In genomic region chr7:25133092-25134049, GRCm38 (mm10) we compare ENCODE assay signal across 9 mouse cellular contexts. TPM values are rescaled to one million over a fixed set of nuclear protein-coding genes. Genes with fewer than 3 reads are reported as not detected.
DNase-seq lines count a peak whose midpoint lies in the region; ATAC-seq and TF ChIP-seq lines count a peak whose summit lies in the region.
"Had no signal": no experiment of that assay in that cellular context is flagged by ENCODE, and none has a peak within 500 bp of the region (broad histone marks: within the 10 kb centered on the region; RNA-seq: fewer than 3 reads in every experiment).

No protein-coding gene starts in this region.

- 0 out of 2 replicates have a peak, but pooled peaks have one; percentile 34 for ATAC-seq in G1E (ENCODE audit: extremely low read depth, insufficient number of reproducible peaks, low FRiP score, poor library complexity, severe bottlenecking)
- peak; percentile 73 for ATAC-seq in forebrain, embryonic 16.5 days
- ATAC-seq in lung, embryonic 15.5 days (ENCODE audit: borderline replicate concordance, extremely low read depth, low FRiP score, low TSS enrichment): peak; percentile 36

- TF ChIP-seq CTCF in G1E (IDR thresholded peaks at IDR 0.05; ENCODE audit: low read depth, low read length): 0 out of 2 replicates have a peak, but pooled peaks have one; percentile 51
- peak; percentile 97 for TF ChIP-seq CTCF in thymus, adult 2 months (IDR thresholded peaks at IDR 0.05; ENCODE audit: borderline replicate concordance, control insufficient read depth, extremely low read depth, insufficient read depth, low read length, poor library complexity)

- H3K4me2 ChIP-seq in forebrain, embryonic 16.5 days (ENCODE audit: low read length): peak overlapping the region; percentile 83
- peak overlapping the region; percentile 32 for H3K4me2 ChIP-seq in lung, embryonic 15.5 days

- no peaks in the 10 kb centered on the region for H3K36me3 ChIP-seq in G1E (replicated peaks)
- H3K36me3 ChIP-seq in forebrain, embryonic 16.5 days (ENCODE audit: control insufficient read depth, insufficient read depth): no peaks in the 10 kb centered on the region
- no peaks in the 10 kb centered on the region for H3K36me3 ChIP-seq in lung, embryonic 15.5 days
- no peaks in the 10 kb centered on the region for H3K36me3 ChIP-seq in thymus, adult 2 months (ENCODE audit: control insufficient read depth, insufficient read depth, low read length)

- peak overlapping the region; percentile 18; the same call in 1 of the 2 replicates for H3K27ac ChIP-seq in forebrain, embryonic 16.5 days (ENCODE audit: low read length)
- no peak overlapping the region for H3K27ac ChIP-seq in lung, embryonic 15.5 days
- H3K27ac ChIP-seq in thymus, adult 2 months (ENCODE audit: control insufficient read depth, insufficient read depth, low read length): peak overlapping the region; percentile 14; the same call in 1 of the 2 replicates

- no peak for TF ChIP-seq POLR2A in thymus, adult 2 months (IDR thresholded peaks at IDR 0.05; ENCODE audit: control insufficient read depth, extremely low read depth, insufficient read depth, low read length, poor library complexity)

- peak; percentile 74 for DNase-seq in G1E (ENCODE audit: low spot score)
- peak; percentile 75 for DNase-seq in cerebellum, adult 11-12 months
- peak; percentile 83 for DNase-seq in heart, postnatal 4 days
- peak; percentile 57 to 84 for DNase-seq in layer of hippocampus, adult 8-10 months (ENCODE audit: low spot score in 2 of 2)
- peak; percentile 32 for DNase-seq in ovary, adult 18-20 months (ENCODE audit: low spot score)
- peak; percentile 89 for DNase-seq in thymus, adult 2 months

- H3K9me3 ChIP-seq in G1E (replicated peaks): peaks cover 4% of the 10 kb centered on the region
- no peaks in the 10 kb centered on the region; the same call in 1 of the 2 replicates for H3K9me3 ChIP-seq in forebrain, embryonic 16.5 days (ENCODE audit: control insufficient read depth, low read length)
- no peaks in the 10 kb centered on the region for H3K9me3 ChIP-seq in lung, embryonic 15.5 days

- peaks cover 22% of the 10 kb centered on the region for H3K4me1 ChIP-seq in G1E (ENCODE audit: insufficient read depth, low read depth, low read length)
- peaks cover 11% of the 10 kb centered on the region for H3K4me1 ChIP-seq in forebrain, embryonic 16.5 days (replicated peaks; ENCODE audit: control insufficient read depth, insufficient read depth, low read length)
- H3K4me1 ChIP-seq in lung, embryonic 15.5 days: 0 out of 2 replicates have a peak, but pooled peaks cover 3% of the 10 kb centered on the region
- H3K4me1 ChIP-seq in thymus, adult 2 months (replicated peaks; ENCODE audit: control insufficient read depth, insufficient read depth, low read length): peaks cover 18% of the 10 kb centered on the region

- peaks cover 32% of the 10 kb centered on the region for H3K27me3 ChIP-seq in G1E (ENCODE audit: insufficient read depth, low read length)
- peaks cover 22% of the 10 kb centered on the region for H3K27me3 ChIP-seq in forebrain, embryonic 16.5 days (replicated peaks; ENCODE audit: control insufficient read depth, insufficient read depth, low read length)
- H3K27me3 ChIP-seq in lung, embryonic 15.5 days: peaks cover 50% of the 10 kb centered on the region
- H3K27me3 ChIP-seq in thymus, adult 2 months (ENCODE audit: control insufficient read depth, insufficient read depth, low read length): no peaks in the 10 kb centered on the region; the same call in 1 of the 2 replicates

- peak overlapping the region; percentile 65 for H3K9ac ChIP-seq in forebrain, embryonic 16.5 days (replicated peaks; ENCODE audit: low read depth, low read length)
- no peak overlapping the region for H3K9ac ChIP-seq in lung, embryonic 15.5 days

- WGBS in forebrain, embryonic 16.5 days: 7% methylated on average over 38 of the region's 38 CpGs
- 9% methylated on average over 32 of the region's 38 CpGs for WGBS in lung, embryonic 15.5 days
- 10% methylated on average over 38 of the region's 38 CpGs for WGBS in thymus, adult 2 months

- H3K4me3 ChIP-seq in G1E (ENCODE audit: low read depth, low read length): peak overlapping the region; percentile 48; the same call in 1 of the 2 replicates
- H3K4me3 ChIP-seq in forebrain, embryonic 16.5 days (replicated peaks; ENCODE audit: low read length): peak overlapping the region; percentile 46
- no peak overlapping the region for H3K4me3 ChIP-seq in lung, embryonic 15.5 days
- H3K4me3 ChIP-seq in thymus, adult 2 months (ENCODE audit: control insufficient read depth, insufficient read depth, low read length): peak overlapping the region; percentile 13; the same call in 1 of the 2 replicates
- H3K4me3 ChIP-seq: myocyte had no signal

RNA-seq across cellular contexts. Expression of gene Pou2f2, which starts 46.2 kb away (rescaled TPM):
- total RNA-seq in G1E (2014; fragmentation: Nextera tagmentation) (0.38 and 1.6 TPM in 2 replicates), G1E (2017) (0.06 and 0.16 TPM in 2 replicates)
- 0.58 and 0.59 TPM in 2 replicates for polyA plus RNA-seq in G1E (2012)
- 10.6 and 17.0 TPM in 2 replicates for polyA plus RNA-seq in forebrain, embryonic 16.5 days (2015; fragmentation: Nextera tagmentation; extraction: Ambion mirVana)
- total RNA-seq in heart, postnatal 4 days (2021): under 1 TPM; 0.36 to 0.79 TPM
- total RNA-seq in layer of hippocampus, adult 8-10 months (2022): 10 to 100 TPM in 3 of 4 experiments, 1 to 10 TPM in 1; 8.9 to 14.3 (median 11.7) TPM
- polyA plus RNA-seq in lung, embryonic 15.5 days (2015; fragmentation: Nextera tagmentation; extraction: Ambion mirVana): 0.31 and 0.55 TPM in 2 replicates
- polyA plus RNA-seq in thymus, adult 2 months (2012; rRNA removed): 5.6 and 5.7 TPM in 2 replicates

Comparison
In these comparisons a context has a peak if more than half of its experiments do, and no peak if none do; other contexts are left out.
1. DNase-seq: peak in every context shown above with its lines; median percentile 89 in thymus, adult 2 months; 83 in heart, postnatal 4 days; 75 in cerebellum, adult 11-12 months; 74 in G1E; 70 in layer of hippocampus, adult 8-10 months; 32 in ovary, adult 18-20 months.